Mouse (Mus musculus) stomach, embryonic 15.5 days (tissue): ENCODE data around the gene Naa80. TPM values are rescaled to one million over a fixed set of nuclear protein-coding genes. Genes with fewer than 3 reads are reported as not detected.
"Not testable (repeated sequence)": the region's sequence is repeated elsewhere in the genome, so short reads cannot be mapped to it uniquely, and the experiment has no call there.

Source experiments
- ATAC-seq: fragments of 200-750 bp; cut with Nextera tagmentation; 2 replicates; pipeline ENCODE4 v1.8.0; 2017; ENCODE audit warnings: low read depth, moderate number of reproducible peaks, moderate TSS enrichment; ENCODE audit not compliant: insufficient read depth, low FRiP score
- H3K27ac ChIP-seq: fragments of 300-500 bp; sonication (generic); 2 replicates; pipeline ENCODE4 v1.5.1; 2015; ENCODE audit warnings: mild to moderate bottlenecking, inconsistent platforms
- H3K27me3 ChIP-seq: fragments of 300-500 bp; sonication (generic); replicated peaks from 2 replicates; pipeline ENCODE4 v1.6.1; 2015; ENCODE audit warnings: inconsistent platforms
- H3K36me3 ChIP-seq: fragments of 300-500 bp; sonication (generic); 2 replicates; pipeline ENCODE4 v1.6.1; 2015; ENCODE audit warnings: inconsistent platforms
- H3K4me1 ChIP-seq: fragments of 300-500 bp; sonication (generic); 2 replicates; pipeline ENCODE4 v1.6.1; 2015; ENCODE audit warnings: inconsistent platforms
- H3K4me2 ChIP-seq: fragments of 300-500 bp; sonication (generic); 2 replicates; pipeline ENCODE4 v1.6.1; 2015; ENCODE audit warnings: mild to moderate bottlenecking, inconsistent platforms
- H3K4me3 ChIP-seq: fragments of 300-500 bp; sonication (generic); replicated peaks from 2 replicates; pipeline ENCODE4 v1.5.1; 2015; ENCODE audit warnings: inconsistent platforms
- H3K9ac ChIP-seq: fragments of 300-500 bp; sonication (generic); 2 replicates; pipeline ENCODE4 v1.6.1; 2015; ENCODE audit warnings: inconsistent platforms
- H3K9me3 ChIP-seq: fragments of 300-500 bp; sonication (generic); 2 replicates; pipeline ENCODE4 v1.6.1; 2016; ENCODE audit warnings: inconsistent platforms
- WGBS: fragments of 180-500 bp; shearing (Covaris S2); methylation state at CpG from one replicate; pipeline ENCODE4 v1.1.7; 2015; 5-methylcytosine and 5-hydroxymethylcytosine counted together
- polyA plus RNA-seq: library from polyadenylated mRNA; unstranded; fragments of >200 nt; fragmentation: Nextera tagmentation; extraction: Ambion mirVana; gene quantifications from 2 replicates; pipeline ENCODE4 v1.2.1, GENCODE M21; 2015

Gene Naa80
- polyA plus RNA-seq, 1 experiment from 2014 or later: 18.6 TPM

DNA sequence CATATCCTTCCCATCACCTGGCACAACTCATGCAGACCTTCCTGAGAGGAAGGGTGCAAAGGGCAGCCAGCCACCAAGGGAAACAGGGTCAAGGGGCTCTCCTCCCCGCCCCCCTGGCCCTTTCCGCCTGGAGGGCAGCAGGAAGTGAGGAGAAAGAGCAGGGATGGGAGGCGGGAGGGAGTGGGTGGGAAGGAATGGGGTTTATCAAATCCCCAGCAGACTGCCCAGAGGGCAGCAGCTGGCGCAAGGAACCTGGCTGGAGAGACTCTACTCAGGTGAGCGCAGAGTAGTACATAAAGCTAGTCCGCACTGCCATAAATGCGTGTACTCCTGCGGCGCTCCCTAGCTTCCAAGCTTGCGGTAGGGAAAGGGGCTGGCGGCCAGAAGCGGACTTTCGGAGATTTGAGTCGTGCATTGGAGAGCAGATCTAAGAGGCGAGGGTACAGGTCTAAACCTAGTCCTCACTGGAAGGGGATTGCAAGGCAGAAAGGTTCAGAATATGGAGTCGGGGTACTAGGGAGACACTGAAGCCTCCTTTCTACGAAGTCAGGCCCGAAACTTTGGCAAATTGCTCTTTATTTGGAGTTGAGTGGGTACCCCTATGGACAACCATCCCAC, 10.9 kb upstream of the Naa80 start, which contains the start of gene Hyal2:
Hyal2 (plus strand) TSS at position 244 of the 618 bp plus-strand sequence.
- H3K4me2 ChIP-seq: peak within 1 kb of the TSS; percentile 74
- no peaks in the 10 kb centered on the region for H3K9me3 ChIP-seq
- H3K27ac ChIP-seq: peak within 1 kb of the TSS; percentile 91
- 14% methylated on average over 18 of the region's 18 CpGs for WGBS
- peak within 1 kb of the TSS; percentile 85 for H3K4me3 ChIP-seq
- peaks cover 20% of the 10 kb centered on the region for H3K36me3 ChIP-seq
- H3K4me1 ChIP-seq: peaks cover 61% of the 10 kb centered on the region
- no peak for ATAC-seq
- peak within 1 kb of the TSS; percentile 78 for H3K9ac ChIP-seq
- H3K27me3 ChIP-seq: no peaks in the 10 kb centered on the region

DNA sequence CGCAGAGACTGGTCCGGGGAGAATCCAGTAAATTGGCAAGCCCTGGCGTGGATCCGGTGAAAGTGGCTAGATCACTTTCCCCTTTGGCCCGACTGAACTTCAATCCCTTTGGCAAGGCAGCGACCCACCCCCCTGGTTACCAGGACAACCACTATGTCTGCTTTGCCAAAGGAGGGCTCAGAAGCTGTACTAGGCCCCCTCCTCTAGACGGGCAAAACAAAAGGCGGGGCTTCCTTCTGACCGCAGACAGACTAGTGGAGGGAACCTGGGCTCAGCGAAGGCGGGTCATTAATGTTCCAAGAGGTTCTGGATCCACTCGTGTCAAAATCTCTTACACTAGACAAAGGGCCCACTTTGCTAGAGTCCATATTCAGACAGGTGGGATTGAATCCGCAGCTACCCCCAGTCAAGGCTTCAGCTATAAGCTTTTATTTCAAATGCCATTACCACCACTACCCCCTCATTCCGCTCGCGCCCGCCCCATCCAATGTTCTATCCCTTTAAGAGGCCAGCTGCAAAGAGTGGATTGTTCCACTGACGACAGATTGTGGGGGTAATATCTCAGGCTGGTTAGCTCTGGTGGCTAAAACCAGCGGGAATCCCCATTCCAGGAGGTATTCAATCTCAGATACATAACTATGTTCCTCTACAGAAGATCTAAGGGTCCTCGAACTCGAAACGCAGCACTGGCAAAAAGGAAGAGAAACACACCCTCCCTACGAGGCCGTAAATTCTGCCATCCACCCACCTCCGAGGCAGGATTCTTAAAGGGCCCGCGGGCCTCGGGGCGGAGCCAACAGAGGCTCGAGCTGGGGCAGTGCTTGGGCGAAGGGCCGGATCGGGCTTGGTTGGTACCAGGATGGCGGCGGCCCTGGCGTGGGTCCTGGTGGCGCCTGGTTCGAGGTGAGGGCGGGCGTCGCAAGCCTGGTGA, 10.1 kb upstream of the Naa80 start:
- Histone ChIP-seq H3K27me3 (no peaks in the 10 kb centered on the region), H3K4me2 (peak overlapping the region; percentile 74), H3K9me3 (no peaks in the 10 kb centered on the region), H3K27ac (peak overlapping the region; percentile 91), H3K9ac (peak overlapping the region; percentile 78), H3K36me3 (peaks cover 25% of the 10 kb centered on the region), H3K4me3 (peak overlapping the region; percentile 85), H3K4me1 (peaks cover 57% of the 10 kb centered on the region)
- under 1% methylated on average over 41 of the region's 41 CpGs for WGBS
- ATAC-seq: peak; percentile 79

DNA sequence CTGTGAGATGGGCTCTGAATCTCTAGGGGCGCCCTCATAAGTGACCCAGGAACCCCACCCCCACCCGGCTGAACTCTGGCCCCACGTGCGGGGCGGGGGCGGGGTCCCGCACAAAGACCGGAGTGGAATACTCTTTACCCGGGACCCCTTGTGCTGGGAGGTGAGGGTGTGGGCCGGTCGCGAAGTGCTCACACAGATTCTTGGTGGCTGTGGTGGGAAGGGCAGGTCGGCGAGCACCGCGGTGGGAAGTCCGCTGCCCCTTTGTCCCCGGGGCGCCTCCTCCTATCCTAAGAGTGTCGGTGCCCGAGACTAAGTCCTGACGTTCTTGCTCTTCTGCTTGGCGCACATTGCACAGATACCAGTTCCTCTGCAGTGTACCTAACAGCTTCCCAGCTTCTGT, 9.4 kb upstream of the Naa80 start:
- Histone ChIP-seq H3K4me1 (peaks cover 51% of the 10 kb centered on the region), H3K4me2 (peak overlapping the region; percentile 74), H3K4me3 (peak overlapping the region; percentile 85), H3K27ac (peak overlapping the region; percentile 91), H3K36me3 (peaks cover 28% of the 10 kb centered on the region), H3K9me3 (no peaks in the 10 kb centered on the region), H3K9ac (peak overlapping the region; percentile 78), H3K27me3 (no peaks in the 10 kb centered on the region)
- WGBS: under 1% methylated on average over 23 of the region's 23 CpGs
- ATAC-seq: peak; percentile 2; the same call in 1 of the 2 replicates

DNA sequence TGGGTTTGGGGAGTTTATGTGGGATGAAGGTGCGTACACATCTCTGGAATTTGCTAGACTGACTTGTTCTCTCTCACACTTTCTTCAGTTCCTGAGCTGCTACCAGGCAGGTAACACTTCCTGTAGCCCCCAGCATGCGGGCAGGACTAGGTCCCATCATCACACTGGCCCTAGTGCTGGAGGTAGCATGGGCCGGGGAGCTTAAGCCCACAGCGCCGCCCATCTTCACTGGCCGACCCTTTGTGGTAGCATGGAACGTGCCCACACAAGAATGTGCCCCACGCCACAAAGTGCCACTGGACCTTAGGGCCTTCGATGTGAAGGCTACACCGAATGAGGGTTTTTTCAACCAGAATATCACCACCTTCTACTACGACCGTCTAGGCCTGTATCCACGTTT, 8.7 kb upstream of the Naa80 start:
- Histone ChIP-seq H3K4me2 (peak overlapping the region; percentile 74), H3K27me3 (no peaks in the 10 kb centered on the region), H3K27ac (peak overlapping the region; percentile 91), H3K4me3 (peak overlapping the region; percentile 85), H3K9me3 (no peaks in the 10 kb centered on the region), H3K9ac (peak overlapping the region; percentile 78), H3K4me1 (peaks cover 49% of the 10 kb centered on the region), H3K36me3 (peaks cover 26% of the 10 kb centered on the region)
- WGBS: 36% methylated on average over 13 of the region's 13 CpGs
- no peak for ATAC-seq

DNA sequence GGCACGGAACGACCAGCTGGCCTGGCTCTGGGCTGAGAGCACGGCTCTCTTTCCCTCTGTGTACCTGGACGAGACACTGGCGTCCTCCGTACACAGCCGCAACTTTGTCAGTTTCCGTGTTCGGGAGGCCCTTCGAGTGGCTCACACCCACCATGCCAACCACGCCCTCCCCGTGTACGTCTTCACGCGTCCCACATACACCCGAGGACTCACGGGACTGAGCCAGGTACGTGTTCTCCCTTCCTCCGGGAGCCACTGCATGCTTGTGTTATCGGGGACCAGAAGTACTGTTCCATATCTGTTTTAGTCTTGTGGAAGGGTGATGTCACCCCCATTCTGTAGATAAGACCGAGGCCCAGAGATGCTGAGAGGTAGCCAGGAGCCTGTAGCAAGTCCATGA, 7.8 kb upstream of the Naa80 start:
- no peaks in the 10 kb centered on the region for H3K9me3 ChIP-seq
- WGBS: 69% methylated on average over 21 of the region's 21 CpGs
- peaks cover 52% of the 10 kb centered on the region for H3K4me1 ChIP-seq
- H3K4me3 ChIP-seq: peak overlapping the region; percentile 85
- H3K27ac ChIP-seq: peak overlapping the region; percentile 33
- peak overlapping the region; percentile 78; the same call in 1 of the 2 replicates for H3K9ac ChIP-seq
- H3K4me2 ChIP-seq: peak overlapping the region; percentile 74
- no peaks in the 10 kb centered on the region for H3K27me3 ChIP-seq
- ATAC-seq: 0 out of 2 replicates have a peak, but pooled peaks have one; percentile 5
- H3K36me3 ChIP-seq: peaks cover 22% of the 10 kb centered on the region

DNA sequence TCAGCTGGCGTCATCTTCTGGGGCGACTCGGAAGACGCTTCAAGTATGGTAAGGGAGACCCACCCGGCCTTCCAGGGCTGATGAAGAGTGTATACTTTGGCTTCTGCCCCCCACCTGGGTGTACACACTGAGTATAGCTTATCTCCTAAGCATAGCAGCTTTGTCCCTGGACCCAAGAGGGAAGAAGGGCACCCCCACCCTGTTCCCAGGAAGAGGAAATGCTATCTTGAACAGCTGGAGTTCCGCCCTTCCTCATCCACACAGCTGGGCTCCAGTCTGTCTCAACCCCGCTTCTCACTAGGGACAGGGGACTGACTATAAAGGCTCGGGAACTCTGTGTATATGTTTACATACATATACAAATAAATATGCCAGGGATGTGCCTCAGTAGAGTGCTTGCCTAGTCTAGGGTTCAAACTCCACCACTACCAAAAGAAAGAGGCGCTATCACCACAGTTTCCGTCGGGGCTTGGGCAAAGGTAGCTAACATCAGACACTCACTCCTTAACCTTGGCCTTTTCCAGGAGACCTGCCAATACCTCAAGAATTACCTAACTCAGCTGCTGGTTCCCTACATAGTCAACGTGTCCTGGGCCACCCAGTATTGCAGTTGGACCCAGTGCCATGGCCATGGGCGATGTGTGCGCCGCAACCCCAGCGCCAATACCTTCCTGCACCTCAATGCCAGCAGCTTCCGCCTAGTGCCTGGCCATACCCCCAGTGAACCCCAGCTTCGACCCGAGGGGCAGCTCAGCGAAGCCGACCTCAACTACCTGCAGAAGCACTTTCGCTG, 7.0 kb upstream of the Naa80 start:
- H3K9me3 ChIP-seq: no peaks in the 10 kb centered on the region
- no peak overlapping the region for H3K9ac ChIP-seq
- peaks cover 54% of the 10 kb centered on the region for H3K4me1 ChIP-seq
- H3K27ac ChIP-seq: peak overlapping the region; percentile 33
- peak overlapping the region; percentile 85; the same call in 1 of the 2 replicates for H3K4me3 ChIP-seq
- no peaks in the 10 kb centered on the region for H3K27me3 ChIP-seq
- peak overlapping the region; percentile 74 for H3K4me2 ChIP-seq
- WGBS: 85% methylated on average over 22 of the region's 22 CpGs
- ATAC-seq: no peak
- H3K36me3 ChIP-seq: peaks cover 22% of the 10 kb centered on the region

DNA sequence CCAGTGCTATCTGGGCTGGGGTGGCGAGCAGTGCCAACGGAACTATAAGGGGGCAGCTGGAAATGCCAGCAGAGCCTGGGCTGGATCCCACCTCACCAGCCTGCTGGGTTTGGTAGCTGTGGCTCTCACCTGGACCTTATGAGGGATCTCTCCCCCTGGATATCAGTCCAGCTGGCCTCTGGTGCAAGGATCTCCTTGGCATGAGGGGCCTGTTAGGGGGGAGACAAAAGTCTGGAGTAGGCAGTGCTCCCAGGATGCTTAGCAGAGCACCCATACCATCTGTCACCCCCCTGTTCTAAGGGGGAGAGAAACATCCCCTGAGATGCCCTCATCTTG, 6.4 kb upstream of the Naa80 start:
- Histone ChIP-seq H3K36me3 (peaks cover 22% of the 10 kb centered on the region), H3K27ac (no peak overlapping the region), H3K9me3 (no peaks in the 10 kb centered on the region), H3K4me2 (no peak overlapping the region), H3K4me3 (no peak overlapping the region), H3K4me1 (peaks cover 54% of the 10 kb centered on the region), H3K27me3 (no peaks in the 10 kb centered on the region), H3K9ac (no peak overlapping the region)
- no peak for ATAC-seq
- 92% methylated on average over 2 of the region's 2 CpGs for WGBS

DNA sequence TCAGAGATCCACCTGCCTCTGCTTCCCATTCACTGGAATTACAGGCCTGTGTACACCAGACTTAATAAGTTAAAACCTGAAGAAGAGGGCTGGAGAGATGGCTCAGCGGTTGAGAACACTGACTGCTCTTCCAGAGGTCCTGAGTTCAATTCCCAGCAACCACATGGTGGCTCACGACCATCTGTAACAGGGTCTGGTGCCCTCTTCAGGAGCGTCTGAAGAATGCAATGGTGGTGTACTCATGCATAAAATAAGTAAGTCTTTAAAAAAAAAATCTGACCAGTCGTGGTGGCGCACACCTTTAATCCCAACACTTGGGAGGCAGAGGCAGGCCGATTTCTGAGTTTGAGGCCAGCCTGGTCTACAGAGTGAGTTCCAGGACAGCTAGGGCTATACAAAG, 4.9 kb upstream of the Naa80 start:
- H3K27me3 ChIP-seq, H3K9me3 ChIP-seq, H3K9ac ChIP-seq, H3K4me2 ChIP-seq, H3K27ac ChIP-seq, ATAC-seq, H3K4me3 ChIP-seq: not testable (repeated sequence)
- Histone ChIP-seq H3K36me3 (peaks cover 22% of the 10 kb centered on the region), H3K4me1 (peaks cover 47% of the 10 kb centered on the region)
- 81% methylated on average over 6 of the region's 6 CpGs for WGBS

DNA sequence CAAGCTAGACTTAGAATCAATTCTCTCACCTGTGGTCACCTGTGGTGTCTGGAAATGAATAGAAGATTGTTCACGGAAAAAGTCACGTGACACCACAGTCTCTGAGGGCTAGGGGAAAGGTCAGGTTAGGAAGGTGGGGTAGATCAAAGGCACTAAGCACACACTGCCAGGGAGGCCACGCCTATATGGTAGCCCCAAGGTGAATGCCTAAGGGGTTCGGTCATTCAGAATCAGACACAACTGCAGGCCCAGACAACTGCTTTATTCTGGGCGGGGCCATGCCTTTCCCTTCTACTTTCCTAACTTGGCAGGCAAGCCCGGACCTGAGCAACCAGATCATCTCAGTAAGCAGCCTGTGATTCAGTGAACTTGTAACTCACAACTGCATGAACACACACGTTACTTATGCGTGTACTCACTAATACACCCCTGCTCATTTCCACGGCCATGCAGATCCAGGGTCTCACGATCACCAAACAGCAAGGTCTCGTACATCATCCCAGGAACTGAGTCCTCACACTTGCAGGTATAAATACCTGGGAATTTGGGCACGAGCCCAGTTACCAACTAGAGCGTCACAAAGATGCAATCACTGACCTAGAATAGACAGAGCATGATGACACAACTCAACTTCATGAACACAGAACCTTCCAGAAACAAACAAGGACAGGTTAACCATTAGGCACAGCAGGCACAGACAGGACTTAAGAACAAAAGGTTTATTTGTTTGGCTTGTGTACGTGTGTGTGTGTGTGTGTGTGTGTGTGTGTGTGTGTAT, 2.9 kb upstream of the Naa80 start:
- Histone ChIP-seq H3K4me1 (peaks cover 49% of the 10 kb centered on the region), H3K9ac (no peak overlapping the region), H3K4me2 (peak overlapping the region; percentile 74), H3K4me3 (no peak overlapping the region), H3K36me3 (peaks cover 22% of the 10 kb centered on the region), H3K9me3 (no peaks in the 10 kb centered on the region), H3K27me3 (no peaks in the 10 kb centered on the region), H3K27ac (peak overlapping the region; percentile 89)
- 60% methylated on average over 14 of the region's 14 CpGs for WGBS
- ATAC-seq: peak; percentile 55

DNA sequence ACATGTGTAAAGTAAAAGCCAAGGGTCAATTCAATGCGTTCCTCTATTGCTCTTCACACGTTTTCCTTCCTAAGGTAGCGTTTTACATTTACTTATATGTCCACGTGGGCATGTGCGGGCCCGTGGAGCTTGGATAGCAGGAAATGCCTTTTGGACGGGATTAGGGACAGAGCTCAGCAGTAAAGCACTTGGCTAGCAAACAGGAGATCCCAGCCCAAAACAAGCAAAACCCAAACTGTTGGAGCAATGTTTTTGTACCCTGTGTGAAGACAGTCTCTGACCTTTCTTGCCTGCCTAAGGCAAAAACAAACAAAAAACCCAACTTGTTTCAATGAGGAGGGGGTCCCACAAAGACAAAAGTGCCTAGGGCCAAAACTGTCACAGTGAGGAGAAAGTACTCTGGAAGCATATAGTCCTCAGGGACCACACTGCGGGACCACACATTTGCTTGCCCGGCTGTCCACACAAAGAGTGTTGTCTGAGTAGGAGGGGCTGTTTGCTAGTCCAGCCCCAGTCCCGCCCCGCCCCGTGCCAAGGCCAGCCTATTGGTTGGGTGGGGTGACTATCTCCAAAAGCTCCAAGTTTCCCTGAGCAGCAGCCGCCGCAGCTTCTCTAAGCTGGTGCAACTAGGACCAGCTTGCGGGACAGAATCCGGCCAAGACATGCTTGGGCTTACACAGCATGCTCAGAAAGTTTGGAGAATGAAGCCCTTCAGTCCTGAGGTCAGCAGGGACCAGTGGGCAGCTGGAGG, 2.2 kb upstream of the Naa80 start, which contains the start of gene Hyal1:
Hyal1 (plus strand) TSS at position 571 of the 751 bp plus-strand sequence.
- H3K4me1 ChIP-seq: peaks cover 44% of the 10 kb centered on the region
- WGBS: 14% methylated on average over 16 of the region's 16 CpGs
- H3K36me3 ChIP-seq: peaks cover 20% of the 10 kb centered on the region
- peak within 1 kb of the TSS; percentile 31; the same call in 1 of the 2 replicates for H3K9ac ChIP-seq
- peak within 1 kb of the TSS; percentile 41 for H3K4me3 ChIP-seq
- H3K4me2 ChIP-seq: peak within 1 kb of the TSS; percentile 74
- no peaks in the 10 kb centered on the region for H3K27me3 ChIP-seq
- ATAC-seq: peak; percentile 67
- no peaks in the 10 kb centered on the region for H3K9me3 ChIP-seq
- peak within 1 kb of the TSS; percentile 89 for H3K27ac ChIP-seq
